Mouse (Mus musculus) MEL (cell line): ENCODE results near the gene Depp1. TPM values are rescaled to one million over a fixed set of nuclear protein-coding genes. Genes with fewer than 3 reads are reported as not detected.

Experiments
- DNase-seq: peaks from one replicate; pipeline ENCODE4 v3.0.0; 2011; ENCODE audit warnings: low read depth, low spot score
- H3K27ac ChIP-seq: 2 replicates; pipeline ENCODE4 v1.5.1; 2012; ENCODE audit warnings: low read depth, mild to moderate bottlenecking, control low read depth, low read length, moderate library complexity; ENCODE audit not compliant: control insufficient read depth
- H3K27me3 ChIP-seq, 2 experiments: fragments of 150-350 bp in 1 of 2; sonication (generic) in 1 of 2; 2 replicates each; pipeline ENCODE4 v1.6.1; 2012; ENCODE audit warnings: low read length in 2 of 2, mild to moderate bottlenecking in 2 of 2, improper control_type of control experiment in 1 of 2, moderate library complexity in 1 of 2; ENCODE audit not compliant: insufficient read depth in 2 of 2, control insufficient read depth in 1 of 2
- H3K36me3 ChIP-seq, 2 experiments: 2 replicates each; pipeline ENCODE4 v1.6.1; 2012 to 2014; ENCODE audit warnings: low read length in 2 of 2, improper control_type of control experiment in 1 of 2, inconsistent platforms in 1 of 2, mild to moderate bottlenecking in 1 of 2; ENCODE audit not compliant: insufficient read depth in 2 of 2, control insufficient read depth in 1 of 2
- H3K4me1 ChIP-seq, 2 experiments: fragments of 150-350 bp in 1 of 2; sonication (generic) in 1 of 2; 2 replicates each; pipeline ENCODE4 v1.6.1; 2012; ENCODE audit warnings: low read length in 2 of 2, improper control_type of control experiment in 1 of 2, mild to moderate bottlenecking in 1 of 2; ENCODE audit not compliant: insufficient read depth in 2 of 2, control insufficient read depth in 1 of 2
- H3K4me3 ChIP-seq, 2 experiments: fragments of 150-350 bp in 1 of 2; sonication (generic) in 1 of 2; 2 replicates each; pipeline ENCODE4 v1.5.1; 2012; ENCODE audit warnings: low read depth in 2 of 2, low read length in 2 of 2, mild to moderate bottlenecking in 2 of 2, moderate library complexity in 2 of 2, control low read depth in 1 of 2, improper control_type of control experiment in 1 of 2; ENCODE audit not compliant: control insufficient read depth in 1 of 2, insufficient read depth in 1 of 2
- H3K79me2 ChIP-seq: 2 replicates; pipeline ENCODE4 v1.6.1; 2012; ENCODE audit warnings: mild to moderate bottlenecking, low read length, moderate library complexity; ENCODE audit not compliant: control insufficient read depth, poor library complexity, insufficient read depth
- H3K9ac ChIP-seq: 2 replicates; pipeline ENCODE4 v1.6.1; 2012; ENCODE audit warnings: low read depth, mild to moderate bottlenecking, control low read depth, low read length, moderate library complexity; ENCODE audit not compliant: control insufficient read depth, poor library complexity, severe bottlenecking
- H3K9me3 ChIP-seq: fragments of 150-350 bp; sonication (generic); replicated peaks from 2 replicates; pipeline ENCODE4 v1.6.1; 2012; ENCODE audit warnings: mild to moderate bottlenecking, low read length, improper control_type of control experiment, moderate library complexity; ENCODE audit not compliant: insufficient read depth
- BHLHE40 ChIP-seq: IDR thresholded peaks from 2 replicates; pipeline ENCODE4 v1.6.1; 2012; ENCODE audit warnings: low read depth, mild to moderate bottlenecking, inconsistent platforms, low read length, improper control_type of control experiment, borderline replicate concordance
- CHD1 ChIP-seq: IDR thresholded peaks from 2 replicates; pipeline ENCODE4 v1.6.1; 2012; ENCODE audit warnings: low read depth, mild to moderate bottlenecking, inconsistent platforms, low read length, improper control_type of control experiment
- CTCF ChIP-seq, 3 experiments: IDR thresholded peaks in 2 of 3; conservative IDR thresholded peaks in 1 of 3; 2 replicates each; pipeline ENCODE4 v1.5.1; 2011 to 2012; ENCODE audit warnings: low read length in 3 of 3, low read depth in 2 of 3, mild to moderate bottlenecking in 2 of 3, improper control_type of control experiment in 1 of 3, inconsistent platforms in 1 of 3, mixed read lengths in 1 of 3, moderate library complexity in 1 of 3; ENCODE audit not compliant: control insufficient read depth in 1 of 3, insufficient read depth in 1 of 3, poor library complexity in 1 of 3, severe bottlenecking in 1 of 3
- EP300 ChIP-seq, 2 experiments: IDR thresholded peaks; 2 replicates each; pipeline ENCODE4 v1.6.1; 2011; ENCODE audit warnings: improper control_type of control experiment in 2 of 2, low read length in 2 of 2, low read depth in 1 of 2, mild to moderate bottlenecking in 1 of 2
- ETS1 ChIP-seq: IDR thresholded peaks from 2 replicates; pipeline ENCODE4 v1.6.1; 2012; ENCODE audit warnings: low read depth, mild to moderate bottlenecking, inconsistent platforms, low read length, improper control_type of control experiment, moderate library complexity
- GATA1 ChIP-seq: IDR thresholded peaks from 2 replicates; pipeline ENCODE4 v1.6.1; 2011; ENCODE audit warnings: low read depth, low read length, improper control_type of control experiment
- HCFC1 ChIP-seq: IDR thresholded peaks from 2 replicates; pipeline ENCODE4 v1.6.1; 2012; ENCODE audit warnings: low read depth, mild to moderate bottlenecking, inconsistent platforms, low read length, improper control_type of control experiment, moderate library complexity
- MAZ ChIP-seq: IDR thresholded peaks from 2 replicates; pipeline ENCODE4 v1.6.1; 2012; ENCODE audit warnings: low read depth, mild to moderate bottlenecking, inconsistent platforms, low read length, improper control_type of control experiment
- MEF2A ChIP-seq: IDR thresholded peaks from 2 replicates; pipeline ENCODE4 v1.6.1; 2014; ENCODE audit warnings: low read depth, mild to moderate bottlenecking, inconsistent platforms, low read length, improper control_type of control experiment; ENCODE audit not compliant: poor library complexity, insufficient replicate concordance, severe bottlenecking; ENCODE audit errors: extremely low read depth
- MXI1 ChIP-seq: IDR thresholded peaks from 2 replicates; pipeline ENCODE4 v1.6.1; 2011; ENCODE audit warnings: mild to moderate bottlenecking, low read depth, low read length, improper control_type of control experiment
- MYB ChIP-seq: IDR thresholded peaks from 2 replicates; pipeline ENCODE4 v1.6.1; 2011; ENCODE audit warnings: mild to moderate bottlenecking, low read depth, low read length, improper control_type of control experiment
- MYC ChIP-seq: IDR thresholded peaks from 2 replicates; pipeline ENCODE4 v1.6.1; 2011; ENCODE audit warnings: low read depth, mild to moderate bottlenecking, low read length, improper control_type of control experiment, moderate library complexity
- NELFE ChIP-seq: IDR thresholded peaks from 2 replicates; pipeline ENCODE4 v1.6.1; 2011; ENCODE audit warnings: low read depth, low read length, improper control_type of control experiment
- POLR2A ChIP-seq, 2 experiments: IDR thresholded peaks; 2 replicates each; pipeline ENCODE4 v1.6.1; 2011 to 2012; ENCODE audit warnings: low read length in 2 of 2, mild to moderate bottlenecking in 2 of 2, control low read depth in 1 of 2, improper control_type of control experiment in 1 of 2, low read depth in 1 of 2, moderate library complexity in 1 of 2; ENCODE audit not compliant: control insufficient read depth in 1 of 2, insufficient read depth in 1 of 2, poor library complexity in 1 of 2
- POLR2AphosphoS2 ChIP-seq: IDR thresholded peaks from 2 replicates; pipeline ENCODE4 v1.6.1; 2011; ENCODE audit warnings: low read length, improper control_type of control experiment
- POLR2AphosphoS5 ChIP-seq: IDR thresholded peaks from 2 replicates; pipeline ENCODE4 v1.6.1; 2012; ENCODE audit warnings: low read depth, borderline replicate concordance, mild to moderate bottlenecking, inconsistent platforms, low read length, moderate library complexity, mixed read lengths
- SIN3A ChIP-seq: IDR thresholded peaks from 2 replicates; pipeline ENCODE4 v1.6.1; 2012; ENCODE audit warnings: low read length, improper control_type of control experiment, inconsistent platforms
- TAL1 ChIP-seq: IDR thresholded peaks from 2 replicates; pipeline ENCODE4 v1.6.1; 2012; ENCODE audit warnings: mild to moderate bottlenecking, inconsistent platforms, low read length, moderate library complexity, mixed read lengths
- USF1 ChIP-seq: IDR thresholded peaks from 2 replicates; pipeline ENCODE4 v1.6.1; 2014; ENCODE audit warnings: low read depth, mild to moderate bottlenecking, inconsistent platforms, low read length, improper control_type of control experiment, moderate library complexity
- USF2 ChIP-seq, 2 experiments: IDR thresholded peaks; 2 replicates each; pipeline ENCODE4 v1.6.1; 2011 to 2012; ENCODE audit warnings: improper control_type of control experiment in 2 of 2, low read length in 2 of 2, borderline replicate concordance in 1 of 2, inconsistent platforms in 1 of 2, low read depth in 1 of 2, mild to moderate bottlenecking in 1 of 2; ENCODE audit not compliant: insufficient read depth in 1 of 2
- ZC3H11A ChIP-seq: IDR thresholded peaks from 2 replicates; pipeline ENCODE4 v1.6.1; 2012; ENCODE audit warnings: low read depth, mild to moderate bottlenecking, inconsistent platforms, low read length, improper control_type of control experiment
- ZKSCAN1 ChIP-seq: IDR thresholded peaks from 2 replicates; pipeline ENCODE4 v1.6.1; 2012; ENCODE audit warnings: low read depth, mild to moderate bottlenecking, inconsistent platforms, low read length, improper control_type of control experiment, moderate library complexity
- polyA plus RNA-seq, 2 experiments: library from polyadenylated mRNA; stranded (reverse) in 1 of 2; unstranded in 1 of 2; fragments of >175 nt in 1 of 2; fragments of >200 nt in 1 of 2; gene quantifications; 2 replicates each; pipeline versions ENCODE4 v1.2.1 to v1.2.4; 2012; ENCODE audit warnings: low replicate concordance in 2 of 2, low read depth in 1 of 2; ENCODE audit not compliant: insufficient read length in 2 of 2, insufficient read depth in 1 of 2, missing spikeins in 1 of 2
- total RNA-seq: library from RNA; depleted of rRNA; stranded (reverse); fragments of 300-350 nt; gene quantifications from 2 replicates; pipeline ENCODE4 v1.2.3, GENCODE M21; 2012

Gene Depp1
- total and polyA plus RNA-seq, 3 experiments, result not detected

GRCm38 (mm10) chr6:116637496-116637895 lies 12.9 kb upstream of the Depp1 start:
- H3K9me3 ChIP-seq, result no peaks in the 10 kb centered on the region

GRCm38 (mm10) chr6:116638871-116639270 lies 11.5 kb upstream of the Depp1 start:
- Histone ChIP-seq H3K27me3 (no peaks in the 10 kb centered on the region), H3K36me3 (no peaks in the 10 kb centered on the region)

More at GRCm38 (mm10) chr6:116637496-116637895, 12.9 kb upstream of the Depp1 start:
- H3K4me3 ChIP-seq, result no peak overlapping the region
- DNase-seq, result no peak
- H3K79me2 ChIP-seq, result no peaks in the 10 kb centered on the region
- TF ChIP-seq ETS1, result no peak
- TF ChIP-seq POLR2AphosphoS2, result no peak
- no peak for TF ChIP-seq ZC3H11A
- no peak for TF ChIP-seq NELFE
- no peak for TF ChIP-seq USF1
- no peak for TF ChIP-seq CHD1
- no peak for TF ChIP-seq EP300 (IDR thresholded peaks at IDR 0.05; ENCODE audit: low read depth in 1 of 2, low read length in 2 of 2)
- TF ChIP-seq USF2 (IDR thresholded peaks at IDR 0.05; ENCODE audit: borderline replicate concordance in 1 of 2, insufficient read depth in 1 of 2, low read depth in 1 of 2, low read length in 2 of 2), result no peak
- no peak for TF ChIP-seq MYB
- no peak for TF ChIP-seq TAL1
- no peak for TF ChIP-seq MYC
- H3K4me1 ChIP-seq, result no peaks in the 10 kb centered on the region
- H3K27me3 ChIP-seq, result no peaks in the 10 kb centered on the region
- H3K9ac ChIP-seq, result no peak overlapping the region
- H3K36me3 ChIP-seq, result no peaks in the 10 kb centered on the region
- no peak overlapping the region for H3K27ac ChIP-seq

More at GRCm38 (mm10) chr6:116638871-116639270, 11.5 kb upstream of the Depp1 start:
- no peak for DNase-seq
- no peaks in the 10 kb centered on the region for H3K4me1 ChIP-seq
- H3K9ac ChIP-seq, result no peak overlapping the region
- H3K4me3 ChIP-seq, result no peak overlapping the region
- H3K27ac ChIP-seq, result no peak overlapping the region
- H3K79me2 ChIP-seq, result no peaks in the 10 kb centered on the region
- TF ChIP-seq CTCF (IDR thresholded peaks at IDR 0.05 in 2 of 3, conservative IDR thresholded peaks at IDR 0.05 in 1 of 3; ENCODE audit: control insufficient read depth in 1 of 3, insufficient read depth in 1 of 3, low read depth in 2 of 3, low read length in 3 of 3, poor library complexity in 1 of 3, severe bottlenecking in 1 of 3) (no peak), MEF2A (no peak), BHLHE40 (no peak), MAZ (no peak), MXI1 (no peak), POLR2A (IDR thresholded peaks at IDR 0.05; ENCODE audit: control insufficient read depth in 1 of 2, insufficient read depth in 1 of 2, low read depth in 1 of 2, low read length in 2 of 2, poor library complexity in 1 of 2) (no peak), SIN3A (no peak), HCFC1 (no peak), POLR2AphosphoS5 (no peak), GATA1 (no peak), ZKSCAN1 (no peak)
- H3K9me3 ChIP-seq, result no peaks in the 10 kb centered on the region
